Mouse (Mus musculus): Measurements from ENCODE around the gene Wars. TPM values are rescaled to one million over a fixed set of nuclear protein-coding genes. Genes with fewer than 3 reads are reported as not detected.

The Wars gene
- polyA plus RNA-seq, 1 experiment from 2014 or later: 67.3 TPM

DNA sequence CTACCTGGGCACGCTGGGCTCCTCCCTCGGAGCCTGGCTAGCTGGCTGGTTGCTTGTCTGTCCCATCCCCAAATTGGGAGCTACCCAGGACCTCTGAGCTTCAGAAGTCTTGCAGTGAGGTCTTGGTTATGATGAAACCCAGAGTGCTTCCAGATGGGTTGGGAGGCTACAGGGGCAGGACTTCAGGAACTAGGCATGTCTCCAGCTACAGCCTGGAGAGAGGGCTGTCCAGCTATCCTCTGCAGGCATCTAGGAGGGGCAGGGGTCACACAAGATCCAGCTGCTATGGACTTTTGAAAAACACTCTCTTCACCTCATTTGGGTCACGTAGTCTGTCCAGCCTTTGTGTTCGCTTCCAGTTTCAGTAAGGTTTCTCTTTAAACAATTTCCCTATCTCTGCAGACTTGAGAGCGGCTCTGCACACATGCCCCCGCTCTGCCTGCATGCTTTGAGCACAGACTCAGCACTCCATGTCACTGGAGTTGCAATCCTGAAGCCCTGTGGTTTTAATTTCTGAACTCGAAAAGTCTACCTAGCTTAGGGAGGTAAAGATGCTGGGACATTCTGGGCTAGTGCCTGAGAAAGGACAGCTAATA lies 36.3 kb downstream of the Wars start:
- Histone ChIP-seq H3K36me3 (ENCODE audit: insufficient read depth, low read length) (peaks cover 11% of the 10 kb centered on the region; the same call in 1 of the 2 replicates), H3K27ac (no peak overlapping the region; the same call in 1 of the 2 replicates), H3K4me3 (replicated peaks; ENCODE audit: low read depth, low read length) (no peak overlapping the region), H3K9ac (ENCODE audit: low read depth, low read length) (no peak overlapping the region), H3K4me2 (ENCODE audit: low read length) (no peak overlapping the region), H3K27me3 (ENCODE audit: insufficient read depth, low read length) (no peaks in the 10 kb centered on the region), H3K9me3 (replicated peaks; ENCODE audit: low read length) (no peaks in the 10 kb centered on the region), H3K4me1 (replicated peaks; ENCODE audit: insufficient read depth, low read length) (no peaks in the 10 kb centered on the region)
- WGBS: 58% methylated on average over 7 of the region's 7 CpGs
- no peak for TF ChIP-seq CTCF (IDR thresholded peaks at IDR 0.05; ENCODE audit: low read depth)
- peak; percentile 79 for DNase-seq (ENCODE audit: low spot score)
- no peak for ATAC-seq (replicated peaks; ENCODE audit: low FRiP score, low read depth)

DNA sequence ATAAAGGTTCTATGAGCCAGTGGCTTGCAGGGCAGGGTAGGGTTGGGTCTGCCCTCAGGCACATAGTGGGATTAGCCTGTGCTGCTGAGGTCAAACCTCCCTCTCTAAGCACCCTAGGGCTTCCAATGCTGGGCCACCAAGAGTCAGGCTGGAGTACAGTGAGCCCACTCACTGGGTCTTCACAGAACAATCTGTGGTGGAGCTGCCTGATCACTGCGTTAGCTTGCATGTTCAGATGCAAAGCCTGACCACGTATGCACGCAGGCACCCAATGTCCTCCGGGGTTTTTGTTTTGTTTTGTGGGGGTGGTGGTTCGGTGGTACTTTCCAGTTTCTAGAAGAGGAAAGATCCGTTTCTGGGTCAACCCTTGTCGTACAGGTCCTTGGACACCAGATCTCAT lies 36.9 kb downstream of the Wars start:
- ATAC-seq (replicated peaks; ENCODE audit: low FRiP score, low read depth): no peak

GRCm38 (mm10) chr12:108856186-108856585 lies 37.8 kb downstream of the Wars start:
- ATAC-seq (replicated peaks; ENCODE audit: low FRiP score, low read depth): no peak
- H3K4me3 ChIP-seq (replicated peaks; ENCODE audit: low read depth, low read length): no peak overlapping the region
- DNase-seq (ENCODE audit: low spot score): no peak
- no peak overlapping the region for H3K4me2 ChIP-seq (ENCODE audit: low read length)
- H3K27me3 ChIP-seq (ENCODE audit: insufficient read depth, low read length): no peaks in the 10 kb centered on the region
- H3K27ac ChIP-seq: no peak overlapping the region
- H3K9me3 ChIP-seq (replicated peaks; ENCODE audit: low read length): no peaks in the 10 kb centered on the region
- 0 out of 2 replicates have a peak, but pooled peaks cover 5% of the 10 kb centered on the region for H3K4me1 ChIP-seq (replicated peaks; ENCODE audit: insufficient read depth, low read length)
- H3K9ac ChIP-seq (ENCODE audit: low read depth, low read length): no peak overlapping the region
- no peak for TF ChIP-seq CTCF (IDR thresholded peaks at IDR 0.05; ENCODE audit: low read depth)
- H3K36me3 ChIP-seq (ENCODE audit: insufficient read depth, low read length): 0 out of 2 replicates have a peak, but pooled peaks cover 4% of the 10 kb centered on the region
- 80% methylated on average over 8 of the region's 8 CpGs for WGBS

More for the DNA sequence above, 36.9 kb downstream of the Wars start:
- Histone ChIP-seq H3K4me2 (ENCODE audit: low read length) (no peak overlapping the region), H3K27ac (no peak overlapping the region; the same call in 1 of the 2 replicates), H3K27me3 (ENCODE audit: insufficient read depth, low read length) (no peaks in the 10 kb centered on the region), H3K4me3 (replicated peaks; ENCODE audit: low read depth, low read length) (no peak overlapping the region), H3K9ac (ENCODE audit: low read depth, low read length) (no peak overlapping the region), H3K4me1 (replicated peaks; ENCODE audit: insufficient read depth, low read length) (no peaks in the 10 kb centered on the region), H3K36me3 (ENCODE audit: insufficient read depth, low read length) (0 out of 2 replicates have a peak, but pooled peaks cover 9% of the 10 kb centered on the region), H3K9me3 (replicated peaks; ENCODE audit: low read length) (no peaks in the 10 kb centered on the region)
- 68% methylated on average over 7 of the region's 7 CpGs for WGBS
- no peak for DNase-seq (ENCODE audit: low spot score)
- TF ChIP-seq CTCF (IDR thresholded peaks at IDR 0.05; ENCODE audit: low read depth): no peak

GRCm38 (mm10) chr12:108855081-108855480 lies 38.9 kb downstream of the Wars start:
- Histone ChIP-seq H3K9ac (ENCODE audit: low read depth, low read length) (no peak overlapping the region), H3K4me2 (ENCODE audit: low read length) (no peak overlapping the region), H3K36me3 (ENCODE audit: insufficient read depth, low read length) (0 out of 2 replicates have a peak, but pooled peaks cover under 1% of the 10 kb centered on the region), H3K4me3 (replicated peaks; ENCODE audit: low read depth, low read length) (no peak overlapping the region), H3K9me3 (replicated peaks; ENCODE audit: low read length) (no peaks in the 10 kb centered on the region), H3K27me3 (ENCODE audit: insufficient read depth, low read length) (no peaks in the 10 kb centered on the region), H3K4me1 (replicated peaks; ENCODE audit: insufficient read depth, low read length) (0 out of 2 replicates have a peak, but pooled peaks cover 5% of the 10 kb centered on the region), H3K27ac (no peak overlapping the region)
- DNase-seq (ENCODE audit: low spot score): no peak
- 89% methylated on average over 10 of the region's 10 CpGs for WGBS
- peak; percentile 50 for ATAC-seq (replicated peaks; ENCODE audit: low FRiP score, low read depth)
- TF ChIP-seq CTCF (IDR thresholded peaks at IDR 0.05; ENCODE audit: low read depth): no peak

GRCm38 (mm10) chr12:108852822-108853221 lies 41.2 kb downstream of the Wars start:
- Histone ChIP-seq H3K36me3 (ENCODE audit: insufficient read depth, low read length) (no peaks in the 10 kb centered on the region), H3K4me3 (replicated peaks; ENCODE audit: low read depth, low read length) (no peak overlapping the region), H3K4me1 (replicated peaks; ENCODE audit: insufficient read depth, low read length) (0 out of 2 replicates have a peak, but pooled peaks cover 5% of the 10 kb centered on the region), H3K9ac (ENCODE audit: low read depth, low read length) (no peak overlapping the region), H3K4me2 (ENCODE audit: low read length) (no peak overlapping the region), H3K27ac (no peak overlapping the region), H3K27me3 (ENCODE audit: insufficient read depth, low read length) (no peaks in the 10 kb centered on the region), H3K9me3 (replicated peaks; ENCODE audit: low read length) (no peaks in the 10 kb centered on the region)
- WGBS: 90% methylated on average over 8 of the region's 8 CpGs
- ATAC-seq (replicated peaks; ENCODE audit: low FRiP score, low read depth) (no peak), DNase-seq (ENCODE audit: low spot score) (no peak)
- TF ChIP-seq CTCF (IDR thresholded peaks at IDR 0.05; ENCODE audit: low read depth): no peak

DNA sequence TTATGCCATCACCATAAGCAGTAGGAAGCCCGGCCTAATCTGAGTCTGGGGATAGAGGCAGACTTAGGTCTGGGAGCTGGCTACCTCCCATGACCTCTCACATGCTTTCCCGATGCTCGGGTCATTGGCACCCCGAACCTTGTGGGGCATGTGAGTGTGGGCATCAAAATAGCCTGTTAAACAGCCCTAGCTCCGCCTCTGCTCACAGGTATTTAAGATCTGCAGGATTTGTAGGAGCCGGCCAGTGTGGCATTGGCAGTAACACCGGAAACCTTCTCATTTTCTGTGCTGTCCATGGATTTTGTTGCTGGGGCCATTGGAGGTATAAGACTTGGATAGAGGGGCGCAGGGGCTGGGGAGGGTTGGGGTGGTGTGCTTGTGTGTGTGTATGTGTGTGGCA lies 43.1 kb downstream of the Wars start:
- no peak for DNase-seq (ENCODE audit: low spot score)
- ATAC-seq (replicated peaks; ENCODE audit: low FRiP score, low read depth): no peak
- Histone ChIP-seq H3K9me3 (replicated peaks; ENCODE audit: low read length) (no peaks in the 10 kb centered on the region), H3K9ac (ENCODE audit: low read depth, low read length) (no peak overlapping the region), H3K27ac (no peak overlapping the region), H3K4me2 (ENCODE audit: low read length) (no peak overlapping the region), H3K4me3 (replicated peaks; ENCODE audit: low read depth, low read length) (no peak overlapping the region), H3K4me1 (replicated peaks; ENCODE audit: insufficient read depth, low read length) (0 out of 2 replicates have a peak, but pooled peaks cover 5% of the 10 kb centered on the region), H3K36me3 (ENCODE audit: insufficient read depth, low read length) (no peaks in the 10 kb centered on the region), H3K27me3 (ENCODE audit: insufficient read depth, low read length) (no peaks in the 10 kb centered on the region)
- WGBS: 90% methylated on average over 8 of the region's 8 CpGs
- TF ChIP-seq CTCF (IDR thresholded peaks at IDR 0.05; ENCODE audit: low read depth): no peak

Measured in kidney, postnatal 0 days (tissue).